Mouse (Mus musculus) C3H10T1/2 (cell line): ENCODE data around the gene Lyg2. TPM values are rescaled to one million over a fixed set of nuclear protein-coding genes. Genes with fewer than 3 reads are reported as not detected.

Experiments
- polyA plus RNA-seq, 2 experiments: library from polyadenylated mRNA; unstranded; fragments of >200 nt; fragmentation: generic; extraction: Trizol; gene quantifications; one replicate each; pipeline ENCODE4 v1.2.1; 2012; ENCODE audit warnings: missing spikeins in 2 of 2

Gene Lyg2
- polyA plus RNA-seq: not detected

DNA sequence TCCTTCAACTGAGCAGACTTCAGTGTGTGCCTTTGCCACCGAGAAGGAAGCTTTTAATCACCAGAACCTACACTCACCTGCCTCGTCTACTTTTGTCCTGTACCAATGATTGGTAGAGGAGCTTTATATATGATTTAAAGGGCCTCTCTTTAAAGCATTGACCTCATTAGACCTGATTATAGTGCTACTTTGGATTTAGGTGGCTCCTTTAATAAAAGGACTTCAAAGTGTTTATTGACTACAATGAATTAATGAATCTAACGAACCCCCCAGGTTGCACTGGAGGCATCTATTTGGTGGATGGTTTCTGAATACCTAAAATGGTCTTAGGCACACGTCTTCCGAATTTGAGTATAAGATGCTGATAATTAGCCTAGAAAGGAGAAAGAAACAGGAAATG lies at the start of gene Lyg2:
TSS of gene Lyg2 (minus strand) at position 101 of the 400 bp plus-strand sequence.

GRCm38 (mm10) chr1:37957659-37958058 lies 41.4 kb upstream of the Lyg2 start, which contains the start of gene Lyg1:
Gene Lyg1, minus strand, starts transcription at chr1:37957759.

DNA sequence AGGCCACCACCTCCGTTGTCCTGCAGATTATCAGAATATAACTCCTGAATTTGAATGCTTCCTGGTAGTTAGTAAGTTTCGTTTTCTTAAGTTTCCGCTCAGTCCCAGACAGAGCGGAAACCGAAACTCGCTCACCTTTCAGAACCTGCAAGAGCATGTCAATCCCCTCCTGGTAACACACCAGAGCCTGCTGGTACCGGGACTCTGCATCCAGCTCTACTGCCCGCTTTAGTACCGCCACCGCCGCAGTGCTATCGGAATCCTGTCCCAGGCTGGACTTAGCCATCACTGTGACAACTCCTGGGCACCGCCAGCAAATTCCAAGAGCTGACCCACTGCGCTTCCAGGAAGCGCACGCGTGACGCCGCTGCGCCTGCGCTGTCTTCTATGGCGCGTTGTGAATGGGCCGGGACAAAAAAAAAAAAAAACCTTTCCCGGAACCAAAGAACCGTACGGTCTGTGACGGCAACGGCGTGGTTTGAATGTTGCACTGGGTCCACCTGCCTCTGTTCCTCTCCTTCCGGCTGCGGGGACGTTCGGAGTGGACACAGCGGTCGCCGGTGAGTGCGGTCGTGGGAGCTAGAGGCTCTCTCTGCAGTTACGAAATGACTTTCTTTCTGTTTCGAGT lies 26.2 kb downstream of the Lyg2 start, which contains the start of the genes Mitd1 and Mrpl30:
TSS of gene Mitd1 (minus strand) at position 387 of the 628 bp plus-strand sequence.
TSS of gene Mrpl30 (plus strand) at position 453 of the 628 bp plus-strand sequence.

DNA sequence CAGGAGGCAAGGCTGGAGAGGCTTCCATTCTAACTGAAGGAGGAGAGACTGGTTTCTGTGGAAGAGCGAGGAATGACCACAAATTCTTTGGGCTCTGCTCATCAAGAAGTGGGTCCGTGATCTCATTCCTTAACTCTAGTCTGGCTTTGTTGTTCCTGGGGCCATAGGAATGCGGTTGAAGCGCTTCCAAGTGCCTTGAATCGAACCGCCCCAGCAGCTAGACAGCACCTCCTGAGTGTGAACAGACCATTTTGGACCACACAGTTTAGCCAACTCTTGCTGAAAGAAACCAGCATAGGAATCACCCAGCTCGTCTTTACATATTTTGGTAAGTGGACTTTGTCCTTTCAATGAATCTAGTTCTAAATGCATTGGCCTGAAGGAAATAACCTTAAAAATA lies 44.6 kb downstream of the Lyg2 start, which contains the start of gene Lipt1:
TSS of gene Lipt1 (plus strand) at position 35 of the 400 bp plus-strand sequence.

GRCm38 (mm10) chr1:37866286-37866685 lies 50.0 kb downstream of the Lyg2 start, which contains the start of gene Tsga10:
Gene Tsga10, minus strand, starts transcription at chr1:37866429.

Other genes with a start within 250 kb of the Lyg2 start
- not detected for gene 2010300C02Rik, start 196.4 kb downstream of the Lyg2 start, polyA plus RNA-seq
- under 1 TPM; 0.04 to 0.53 TPM for gene Tsga10, start 50.1 kb downstream of the Lyg2 start, polyA plus RNA-seq
- 1 to 10 TPM; 3.6 to 6.0 TPM for gene Lipt1, start 44.8 kb downstream of the Lyg2 start, polyA plus RNA-seq
- 1 to 10 TPM; 1.0 to 7.9 TPM for gene Mitd1, start 26.1 kb downstream of the Lyg2 start, polyA plus RNA-seq
- 100 to 1,000 TPM; 106 to 176 TPM for gene Mrpl30, start 26.0 kb downstream of the Lyg2 start, polyA plus RNA-seq
- gene Lyg1, start 41.3 kb upstream of the Lyg2 start, polyA plus RNA-seq: not detected
- gene Txndc9, start 81.4 kb upstream of the Lyg2 start, polyA plus RNA-seq: 10 to 100 TPM; 10.9 to 41.7 TPM
- gene Eif5b, start 81.5 kb upstream of the Lyg2 start, polyA plus RNA-seq: 1 to 10 TPM; 3.7 to 9.3 TPM
- gene Rev1, start 213.3 kb upstream of the Lyg2 start, polyA plus RNA-seq: 1 to 10 TPM in 1 of 2 experiments, under 1 TPM in 1; 0.33 to 5.5 TPM